Mouse (Mus musculus) 3T3-L1 (cell line): Measurements from ENCODE around the gene Ttll5.

ENCODE experiments used
- DNase-seq: peaks from one replicate; pipeline ENCODE4 v3.0.0-alpha.2; 2015; ENCODE audit warnings: low read depth, low spot score

Gene Ttll5

GRCm38 (mm10) chr12:86047376-86047775 is 222.9 kb downstream of the Ttll5 start:
- no peak for DNase-seq

GRCm38 (mm10) chr12:86049813-86050212 is 225.4 kb downstream of the Ttll5 start:
- DNase-seq: no peak

- DNase-seq: no peak
These were observed 227.0 kb downstream of the Ttll5 start for GRCm38 (mm10) chr12:86051477-86051876.

- no peak for DNase-seq
These were observed 230.8 kb downstream of the Ttll5 start for GRCm38 (mm10) chr12:86055306-86055705.

DNA sequence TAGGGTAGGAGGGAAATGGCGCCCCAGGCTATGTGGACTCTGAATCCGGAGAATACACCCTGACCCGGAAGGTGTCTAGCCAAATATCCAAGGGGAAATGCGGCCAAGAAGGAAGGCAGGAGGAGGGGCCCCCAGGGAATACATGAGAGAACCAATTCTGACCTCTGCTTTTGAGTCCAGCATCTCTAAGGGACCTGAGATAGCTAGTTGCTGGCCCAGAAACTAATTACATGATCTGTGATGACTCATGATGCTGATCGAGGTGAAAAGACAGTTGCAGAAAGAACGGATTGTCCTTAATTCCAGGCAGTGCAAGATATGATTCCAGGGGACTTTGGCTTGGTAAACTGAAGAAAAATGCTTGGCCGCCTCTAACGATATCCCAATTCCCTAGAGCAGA is 232.5 kb downstream of the Ttll5 start:
- no peak for DNase-seq

DNA sequence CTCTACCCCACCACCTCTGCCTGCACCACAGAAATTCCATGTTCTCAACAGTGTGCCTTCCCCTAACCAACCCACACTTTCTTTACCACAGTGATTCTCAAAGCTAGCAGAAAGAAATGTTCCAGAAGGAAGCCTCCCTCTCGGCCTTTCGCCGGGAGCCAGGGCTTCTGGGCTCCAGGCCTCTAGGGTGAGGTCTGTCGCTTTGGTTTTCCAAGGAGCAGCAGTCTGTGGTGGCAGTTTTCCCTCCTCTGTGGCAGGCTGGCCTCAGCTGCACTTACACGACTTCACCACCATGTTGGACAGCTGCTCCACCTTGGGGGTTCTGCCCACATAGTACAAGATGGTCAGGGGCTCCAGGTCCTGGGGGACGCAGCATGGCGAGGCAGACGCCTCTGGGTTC is 233.1 kb downstream of the Ttll5 start:
- no peak for DNase-seq

DNA sequence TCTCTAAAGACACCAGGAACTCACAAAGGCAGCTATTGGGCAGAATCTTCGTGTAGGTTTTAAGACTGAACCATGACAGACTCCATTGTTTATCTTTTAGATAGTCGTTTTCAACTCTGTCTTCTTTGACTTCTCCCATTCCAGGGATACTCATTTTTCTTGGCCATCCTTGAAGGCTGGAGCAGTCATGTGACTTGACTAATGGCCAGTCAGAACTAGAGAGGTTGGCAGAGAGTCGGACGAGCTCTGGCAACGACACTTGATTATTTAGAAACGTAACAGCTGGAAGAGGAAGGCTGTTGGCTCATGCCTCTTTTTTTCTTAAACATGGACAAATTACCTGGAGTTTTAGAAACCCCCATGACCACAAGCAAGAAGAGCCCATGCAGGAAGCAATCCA is 234.9 kb downstream of the Ttll5 start:
- DNase-seq: no peak

- no peak for DNase-seq
These were observed 240.3 kb downstream of the Ttll5 start for GRCm38 (mm10) chr12:86064796-86065195.

- no peak for DNase-seq
These were observed 247.0 kb downstream of the Ttll5 start for GRCm38 (mm10) chr12:86071432-86071831.

- DNase-seq: no peak
These were observed 250.2 kb downstream of the Ttll5 start for GRCm38 (mm10) chr12:86074681-86075080.

- no peak for DNase-seq
These were observed 250.9 kb downstream of the Ttll5 start for GRCm38 (mm10) chr12:86075358-86075757.

DNA sequence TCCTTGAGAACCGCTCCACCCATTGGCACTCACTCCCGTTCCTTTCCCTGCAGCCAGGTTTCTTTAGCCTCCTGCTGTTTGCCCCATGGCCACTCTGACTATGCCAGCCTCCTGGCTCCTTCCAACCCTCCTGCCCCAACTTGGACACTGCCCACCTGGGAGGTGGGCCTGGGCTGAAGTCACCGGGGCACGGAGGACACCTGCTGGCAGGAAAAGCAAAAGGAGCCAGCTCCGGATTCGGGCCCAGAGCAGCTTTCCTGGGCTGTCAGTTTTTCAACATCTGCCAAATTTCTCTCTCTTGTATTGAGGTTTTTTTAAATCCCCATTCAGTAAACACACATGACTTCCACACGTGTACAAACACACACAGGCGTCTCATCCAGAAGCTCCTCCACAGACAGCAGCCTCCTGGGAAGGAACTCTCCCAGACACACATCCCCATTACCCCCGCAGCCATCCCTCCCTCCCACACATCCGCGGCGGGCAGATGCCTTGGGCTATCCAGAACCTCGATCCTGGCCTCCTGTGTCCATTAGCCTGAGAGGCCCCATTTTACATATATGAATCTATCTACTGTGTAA is 252.0 kb downstream of the Ttll5 start:
- peak; percentile 48 for DNase-seq

GRCm38 (mm10) chr12:86077322-86077721 is 252.9 kb downstream of the Ttll5 start:
- peak; percentile 31 for DNase-seq

- DNase-seq: peak; percentile 49
These were observed 253.3 kb downstream of the Ttll5 start for GRCm38 (mm10) chr12:86077736-86078135.

DNA sequence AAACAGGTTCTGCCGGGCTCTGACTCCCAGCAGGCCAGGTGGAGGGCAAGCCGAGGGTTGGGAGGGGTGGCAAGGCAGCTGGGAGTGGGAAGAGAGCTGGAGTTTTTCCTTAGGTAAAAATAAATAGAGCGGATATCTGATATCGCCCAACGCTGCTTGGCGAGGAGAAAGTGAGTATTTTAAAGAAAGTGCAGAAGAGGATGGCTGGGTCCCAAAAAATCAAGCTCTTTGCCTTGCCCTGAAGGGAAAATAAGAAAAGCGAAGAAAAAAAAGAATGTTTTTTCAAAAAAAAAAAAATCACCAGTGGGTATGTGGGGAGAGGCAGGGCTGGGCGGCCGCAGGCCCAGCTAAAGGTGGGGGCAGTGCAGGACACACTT is 253.7 kb downstream of the Ttll5 start:
- no peak for DNase-seq

DNA sequence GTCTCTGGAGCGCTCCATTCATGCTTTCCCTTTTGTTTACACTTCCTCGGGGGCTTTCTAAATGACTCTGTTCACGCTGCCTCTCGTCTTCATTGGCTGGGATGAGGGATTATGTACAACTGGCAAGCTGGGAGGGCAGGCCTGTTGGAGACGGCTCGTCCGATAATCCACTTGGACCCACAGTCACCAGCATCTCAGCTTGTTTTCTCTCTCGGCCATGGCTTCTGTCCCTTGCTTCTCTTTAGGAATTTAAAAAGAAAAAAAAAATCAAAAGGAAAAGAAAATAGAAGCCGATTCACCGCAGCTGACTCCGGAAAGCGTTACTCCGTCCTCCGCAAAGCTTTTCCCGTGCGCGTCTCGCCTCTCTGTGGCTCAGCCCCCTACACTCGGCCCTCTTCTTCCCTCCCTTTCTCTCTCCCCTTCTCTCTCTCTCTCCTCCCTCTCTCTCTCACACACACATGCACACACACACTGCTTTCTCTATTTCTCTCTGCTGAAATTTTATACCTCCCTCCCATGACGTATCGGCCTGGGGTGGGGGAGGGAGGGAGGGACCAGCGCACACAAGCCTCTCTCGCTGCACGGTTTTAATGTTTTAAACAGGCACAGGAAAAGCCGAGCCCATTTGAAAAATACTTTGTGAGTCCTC is 254.2 kb downstream of the Ttll5 start, which contains the start of gene Tgfb3:
Tgfb3 (minus strand) TSS at position 489 of the 649 bp plus-strand sequence.
- peak; percentile 84 for DNase-seq

GRCm38 (mm10) chr12:86079202-86079667 is 254.8 kb downstream of the Ttll5 start:
- DNase-seq: peak; percentile 90

DNA sequence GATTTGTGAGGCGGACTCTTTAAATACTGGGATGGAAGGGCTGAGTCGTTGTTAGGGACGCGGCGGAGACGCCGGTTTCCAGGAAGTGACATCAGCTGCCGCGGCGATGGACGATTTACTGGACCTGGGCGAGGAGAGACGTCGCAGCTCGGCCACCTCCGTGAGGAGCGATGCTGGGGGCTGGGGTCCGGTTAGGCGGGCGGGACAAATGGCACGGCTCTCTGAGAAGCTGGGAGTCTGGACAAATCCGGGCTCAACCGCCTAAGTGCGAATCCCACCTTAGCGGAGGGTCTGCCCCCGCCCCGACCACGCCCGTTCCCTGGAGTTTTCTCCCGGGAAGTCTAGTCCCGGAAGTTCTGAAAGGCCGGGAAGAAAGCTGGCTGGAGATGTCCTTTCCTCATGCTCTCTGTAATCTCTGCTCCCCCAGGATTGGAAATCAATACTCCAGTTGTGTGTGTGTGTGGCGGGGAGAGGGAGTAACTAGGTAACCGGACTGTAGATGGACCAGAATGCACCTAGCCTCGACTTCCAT is 258.1 kb downstream of the Ttll5 start, which contains the start of gene Ift43:
Ift43 (plus strand) TSS at position 61 of the 532 bp plus-strand sequence.
- peak; percentile 87 for DNase-seq

DNA sequence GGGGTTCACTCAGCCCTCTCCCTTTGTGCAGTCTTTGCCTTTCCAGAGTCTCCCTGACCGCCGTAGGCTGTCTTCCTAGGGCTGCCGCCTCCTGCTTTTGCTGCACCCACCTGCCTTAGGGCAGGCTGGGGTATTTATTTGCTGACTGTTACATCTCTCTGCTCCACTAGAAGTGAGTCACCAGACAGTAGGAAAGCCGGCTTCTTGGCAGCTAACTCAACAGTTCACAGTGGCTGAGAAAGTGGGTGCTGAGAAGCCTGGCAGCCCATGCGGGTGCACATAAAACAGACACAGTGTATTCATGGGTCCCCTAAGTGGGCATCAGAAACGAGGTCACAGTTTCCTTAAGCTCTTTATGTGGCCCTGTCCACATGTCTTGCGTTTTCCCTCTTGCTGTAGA is 261.4 kb downstream of the Ttll5 start:
- DNase-seq: peak; percentile 26

GRCm38 (mm10) chr12:86086550-86086949 is 262.1 kb downstream of the Ttll5 start:
- DNase-seq: no peak

- DNase-seq: no peak
These were observed 263.6 kb downstream of the Ttll5 start for GRCm38 (mm10) chr12:86088042-86088441.

DNA sequence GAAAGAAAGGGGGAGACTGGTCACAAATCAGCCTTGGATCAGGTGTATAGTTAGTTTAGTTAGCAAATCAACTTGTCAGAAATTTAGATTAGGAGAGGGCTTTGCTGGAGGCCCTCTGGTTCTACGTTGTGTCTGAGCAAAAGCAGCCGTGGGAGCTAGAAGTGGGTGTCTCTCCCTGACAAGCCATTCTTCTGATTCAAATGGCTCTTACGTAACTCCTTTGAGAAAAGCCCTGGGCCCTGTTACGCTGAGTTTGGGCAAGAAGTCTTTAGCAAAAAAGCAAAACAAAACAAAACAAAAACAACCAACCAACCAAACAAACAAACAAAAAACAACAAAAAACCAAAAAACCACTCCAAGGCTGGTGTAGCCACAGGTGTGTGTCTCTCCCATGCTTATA is 266.3 kb downstream of the Ttll5 start:
- no peak for DNase-seq

GRCm38 (mm10) chr12:86091601-86092132 is 267.2 kb downstream of the Ttll5 start:
- DNase-seq: no peak
